Mouse (Mus musculus): ENCODE results near the gene Muc1. TPM values are rescaled to one million over a fixed set of nuclear protein-coding genes. Genes with fewer than 3 reads are reported as not detected.

Gene Muc1
- total RNA-seq (2021): under 1 TPM; 0.29 to 0.33 TPM
- long read RNA-seq, experiment 1: 0 reads
- long read RNA-seq, experiment 2, partial matches to known transcripts: 1 of 1 reads
- long read RNA-seq, experiment 2, other reads (novel, unspliced or antisense): 0 of 1 reads

GRCm38 (mm10) chr3:89228836-89229235 is at the start of gene Muc1:
Muc1 (plus strand) TSS chr3:89229057.
- Histone ChIP-seq H3K4me3 (peak within 1 kb of the TSS; percentile 53), H3K27ac (peak within 1 kb of the TSS; percentile 82)
- intact Hi-C loops (cut with DNase I): loop anchor here (2.0 kb wide), 1 partner anchor 14 kb away; no protein-coding TSS in a partner anchor
- TF ChIP-seq CTCF (IDR thresholded peaks at IDR 0.05): no peak
- peak in 1 of 2 experiments; percentile 9 for DNase-seq (ENCODE audit: extremely low spot score in 1 of 2, low spot score in 2 of 2)

DNA sequence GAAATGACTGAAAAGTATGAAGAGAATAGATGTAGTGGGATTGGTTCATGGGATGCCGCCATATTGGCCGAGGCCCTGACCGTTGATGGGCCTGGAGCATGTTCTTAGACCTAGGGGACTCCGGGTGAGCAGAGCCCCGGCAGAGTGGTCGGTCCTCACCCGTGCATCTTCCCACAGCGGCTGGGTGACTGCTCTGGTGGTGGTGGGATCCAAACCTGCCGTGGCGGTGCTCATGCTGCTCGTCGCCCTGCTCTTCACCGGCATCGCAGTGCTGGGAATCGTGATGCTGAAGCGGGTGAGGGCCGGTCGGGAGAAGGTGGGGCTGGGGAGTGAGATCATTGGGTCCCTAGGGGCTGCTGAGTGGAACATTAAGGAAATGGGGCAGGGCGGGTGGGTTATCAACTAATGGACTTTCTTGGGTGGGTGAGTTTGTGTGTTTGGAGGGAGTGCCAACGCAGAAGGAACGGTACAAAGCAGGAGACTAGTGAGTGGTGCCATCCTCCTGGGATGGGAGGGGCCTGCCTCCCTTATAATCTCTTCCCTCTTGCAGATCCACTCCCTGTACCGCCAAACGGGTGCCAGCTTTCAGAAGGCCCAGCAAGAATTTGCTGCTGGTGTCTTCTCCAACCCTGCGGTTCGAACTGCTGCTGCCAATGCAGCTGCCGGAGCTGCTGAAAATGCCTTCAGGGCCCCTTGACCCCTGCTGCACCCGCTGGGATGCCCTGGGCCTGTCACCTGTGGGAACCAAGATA is 46.9 kb upstream of the Muc1 start:
- no peak overlapping the region for H3K4me3 ChIP-seq
- intact Hi-C loops (cut with DNase I): no loop called here
- no peak overlapping the region; the same call in 1 of the 2 replicates for H3K27ac ChIP-seq
- no peak for TF ChIP-seq CTCF (IDR thresholded peaks at IDR 0.05)
- no peak for DNase-seq (ENCODE audit: extremely low spot score in 1 of 2, low spot score in 2 of 2)

DNA sequence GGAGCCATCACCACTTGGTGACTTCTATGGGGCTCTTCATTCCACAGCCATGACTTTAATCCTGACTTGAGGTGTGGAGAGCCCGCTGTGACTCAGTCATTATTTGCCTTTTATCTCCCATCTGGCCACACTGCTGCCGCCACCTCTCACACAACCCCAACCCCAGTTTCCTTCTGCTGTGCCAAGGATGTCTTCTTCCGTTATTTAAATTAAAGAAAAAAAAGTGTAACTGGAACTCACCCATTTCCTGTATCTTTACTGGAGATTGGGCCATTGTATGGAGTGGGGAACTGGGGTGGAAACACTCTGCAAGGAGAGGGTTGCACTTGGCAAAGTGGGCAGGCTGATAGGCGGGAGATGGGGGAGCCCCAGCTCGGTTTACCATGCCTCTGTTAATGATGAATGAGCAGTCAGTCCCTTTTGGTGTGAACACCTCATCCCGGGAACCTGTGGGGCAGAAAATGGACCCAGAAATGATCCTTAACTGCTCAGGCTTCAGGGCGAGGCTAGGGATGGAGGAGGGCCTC is 46.3 kb upstream of the Muc1 start:
- no peak for TF ChIP-seq CTCF (IDR thresholded peaks at IDR 0.05)
- Histone ChIP-seq H3K4me3 (peak overlapping the region; percentile 92), H3K27ac (peak overlapping the region; percentile 98)
- intact Hi-C loops (cut with DNase I): no loop called here
- no peak for DNase-seq (ENCODE audit: extremely low spot score in 1 of 2, low spot score in 2 of 2)

- intact Hi-C loops (cut with DNase I): no loop called here
- Histone ChIP-seq H3K4me3 (peak within 1 kb of the TSS; percentile 92), H3K27ac (peak within 1 kb of the TSS; percentile 98)
- TF ChIP-seq CTCF (IDR thresholded peaks at IDR 0.05): no peak; the same call in 1 of the 2 replicates
- DNase-seq (ENCODE audit: extremely low spot score in 1 of 2, low spot score in 2 of 2): peak; percentile 91 to 93
These were observed 45.5 kb upstream of the Muc1 start, which contains the start of gene Fam189b for GRCm38 (mm10) chr3:89183058-89183958. Fam189b (plus strand) TSS chr3:89183143.

- Histone ChIP-seq H3K4me3 (peak overlapping the region; percentile 92), H3K27ac (peak overlapping the region; percentile 98)
- DNase-seq (ENCODE audit: extremely low spot score in 1 of 2, low spot score in 2 of 2): no peak
- intact Hi-C loops (cut with DNase I): no loop called here
- no peak for TF ChIP-seq CTCF (IDR thresholded peaks at IDR 0.05)
These were observed 44.9 kb upstream of the Muc1 start for GRCm38 (mm10) chr3:89183959-89184315.

GRCm38 (mm10) chr3:89187197-89187596 is 41.7 kb upstream of the Muc1 start:
- H3K27ac ChIP-seq: no peak overlapping the region
- no peak for DNase-seq (ENCODE audit: extremely low spot score in 1 of 2, low spot score in 2 of 2)
- no peak overlapping the region for H3K4me3 ChIP-seq
- intact Hi-C loops (cut with DNase I): no loop called here
- no peak for TF ChIP-seq CTCF (IDR thresholded peaks at IDR 0.05)

GRCm38 (mm10) chr3:89187690-89188477 is 41.0 kb upstream of the Muc1 start:
- Histone ChIP-seq H3K27ac (no peak overlapping the region), H3K4me3 (no peak overlapping the region)
- TF ChIP-seq CTCF (IDR thresholded peaks at IDR 0.05): no peak
- DNase-seq (ENCODE audit: extremely low spot score in 1 of 2, low spot score in 2 of 2): no peak
- intact Hi-C loops (cut with DNase I): no loop called here

- Histone ChIP-seq H3K4me3 (no peak overlapping the region), H3K27ac (no peak overlapping the region)
- intact Hi-C loops (cut with DNase I): no loop called here
- no peak for TF ChIP-seq CTCF (IDR thresholded peaks at IDR 0.05)
- no peak for DNase-seq (ENCODE audit: extremely low spot score in 1 of 2, low spot score in 2 of 2)
These were observed 40.4 kb upstream of the Muc1 start for GRCm38 (mm10) chr3:89188478-89188875.

DNA sequence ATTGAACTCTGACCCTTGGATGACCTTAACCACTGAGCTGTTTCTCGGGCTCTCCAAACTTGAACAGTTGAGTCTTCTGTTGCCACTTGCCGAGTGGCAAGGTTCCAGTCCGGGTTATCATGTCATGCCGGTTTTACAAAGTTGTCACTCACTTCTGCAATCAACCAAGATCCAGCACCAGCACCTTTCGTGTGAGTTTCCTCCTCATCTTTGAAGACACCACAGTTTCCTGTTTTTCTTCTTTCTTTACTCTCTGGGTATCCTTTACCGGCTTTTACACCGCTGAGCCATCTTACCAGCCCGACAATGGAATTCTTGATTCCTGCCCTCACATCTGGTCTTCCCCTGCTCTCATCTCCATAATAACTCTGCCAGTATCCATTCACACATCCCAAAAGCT is 38.4 kb upstream of the Muc1 start:
- intact Hi-C loops (cut with DNase I): no loop called here
- Histone ChIP-seq H3K4me3 (no peak overlapping the region), H3K27ac (no peak overlapping the region)
- DNase-seq (ENCODE audit: extremely low spot score in 1 of 2, low spot score in 2 of 2): no peak
- no peak for TF ChIP-seq CTCF (IDR thresholded peaks at IDR 0.05)

- intact Hi-C loops (cut with DNase I): no loop called here
- TF ChIP-seq CTCF (IDR thresholded peaks at IDR 0.05): no peak; the same call in 1 of the 2 replicates
- H3K4me3 ChIP-seq: no peak overlapping the region
- DNase-seq (ENCODE audit: extremely low spot score in 1 of 2, low spot score in 2 of 2): no peak
- no peak overlapping the region for H3K27ac ChIP-seq
These were observed 35.5 kb upstream of the Muc1 start for GRCm38 (mm10) chr3:89193351-89193750.

DNA sequence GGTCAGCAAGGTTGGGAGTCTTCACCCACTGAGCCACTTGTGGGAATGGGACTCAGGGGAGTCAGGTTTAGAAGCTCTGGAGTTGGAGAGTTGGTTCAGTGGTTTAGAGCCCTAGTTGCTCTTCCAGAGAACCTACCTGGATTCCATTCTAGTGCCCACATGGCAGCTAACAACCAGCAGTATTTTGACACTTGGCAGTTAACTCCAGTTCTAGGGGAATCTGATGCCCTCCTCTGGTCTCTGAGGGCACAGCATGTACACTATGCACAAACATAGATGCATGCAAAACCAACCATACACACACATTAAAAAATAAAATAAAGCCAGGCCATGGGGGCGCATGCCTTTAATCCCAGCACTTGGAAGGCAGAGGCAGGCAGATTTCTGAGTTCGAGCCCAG is 35.0 kb upstream of the Muc1 start:
- Histone ChIP-seq H3K27ac (no peak overlapping the region), H3K4me3 (no peak overlapping the region)
- DNase-seq (ENCODE audit: extremely low spot score in 1 of 2, low spot score in 2 of 2): no peak
- intact Hi-C loops (cut with DNase I): no loop called here
- TF ChIP-seq CTCF (IDR thresholded peaks at IDR 0.05): peak; percentile 35
